8 mouse cellular contexts compared by ENCODE assay signal in the genomic region with DNA sequence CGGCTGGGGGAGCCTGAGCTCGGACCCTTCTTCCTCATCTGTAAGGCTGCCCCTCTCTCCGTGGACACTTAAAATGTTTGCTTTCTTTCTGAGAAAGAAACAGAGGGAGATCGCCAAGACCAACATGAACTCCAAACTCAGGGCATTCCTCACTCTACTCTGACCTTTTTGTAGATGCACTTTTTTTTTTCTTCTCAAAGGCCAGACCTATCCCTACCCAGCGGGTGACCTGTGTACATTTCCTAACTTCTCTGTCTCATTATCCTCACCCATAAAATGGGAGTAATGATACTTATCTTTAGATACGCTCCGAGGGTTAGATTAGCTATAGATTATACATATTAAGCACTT.
DNase-seq lines count a peak whose midpoint lies in the region; ATAC-seq and TF ChIP-seq lines count a peak whose summit lies in the region.

No protein-coding gene starts in this region.

- peak overlapping the region; percentile 78 for H3K4me2 ChIP-seq in heart, embryonic 11.5 days

- no peaks in the 10 kb centered on the region for H3K27me3 ChIP-seq in heart, embryonic 11.5 days (ENCODE audit: control insufficient read depth, insufficient read depth, low read length)
- no peaks in the 10 kb centered on the region for H3K27me3 ChIP-seq in ES-Bruce4 (ENCODE audit: control insufficient read depth, insufficient read depth, low read length, poor library complexity, severe bottlenecking)
- no peaks in the 10 kb centered on the region for H3K27me3 ChIP-seq in hindbrain, embryonic 10.5 days (ENCODE audit: insufficient read depth, poor library complexity, severe bottlenecking)
- no peaks in the 10 kb centered on the region for H3K27me3 ChIP-seq in megakaryocyte, embryonic 14.5 days (replicated peaks)

- H3K4me3 ChIP-seq in heart, embryonic 11.5 days (ENCODE audit: low read depth, low read length) = peak overlapping the region; percentile 54
- H3K4me3 ChIP-seq in ES-Bruce4 (ENCODE audit: low read depth, low read length) = peak overlapping the region; percentile 75
- H3K4me3 ChIP-seq in hindbrain, embryonic 10.5 days = peak overlapping the region; percentile 68
- H3K4me3 ChIP-seq in megakaryocyte, embryonic 14.5 days (replicated peaks) = peak overlapping the region; percentile 93

- DNase-seq in heart, adult 8-10 months (ENCODE audit: low spot score) = no peak
- no peak for DNase-seq in hindbrain, embryonic 10.5 days (ENCODE audit: low spot score)
- no peak for DNase-seq in embryo, embryonic 10 days (ENCODE audit: low spot score)
- DNase-seq in cerebellum, adult 8-10 months = no peak
- no peak for DNase-seq in kidney, postnatal 36 days

- TF ChIP-seq EP300 in ES-Bruce4 (IDR thresholded peaks at IDR 0.05; ENCODE audit: insufficient read depth, low read depth, low read length) = no peak

- H3K36me3 ChIP-seq in heart, embryonic 11.5 days (ENCODE audit: control insufficient read depth, insufficient read depth, low read length) = no peaks in the 10 kb centered on the region
- H3K36me3 ChIP-seq in ES-Bruce4 (ENCODE audit: control insufficient read depth, insufficient read depth, low read length, poor library complexity, severe bottlenecking) = no peaks in the 10 kb centered on the region
- no peaks in the 10 kb centered on the region for H3K36me3 ChIP-seq in hindbrain, embryonic 10.5 days
- H3K36me3 ChIP-seq in megakaryocyte, embryonic 14.5 days (replicated peaks; ENCODE audit: low read length) = no peaks in the 10 kb centered on the region

- H3K9ac ChIP-seq in heart, embryonic 11.5 days (ENCODE audit: low read depth, low read length) = peak overlapping the region; percentile 81
- H3K9ac ChIP-seq in ES-Bruce4 (ENCODE audit: low read depth, poor library complexity, severe bottlenecking) = peak overlapping the region; percentile 71

- no peaks in the 10 kb centered on the region for H3K9me3 ChIP-seq in heart, embryonic 11.5 days (replicated peaks; ENCODE audit: control insufficient read depth, low read length)
- H3K9me3 ChIP-seq in ES-Bruce4 (replicated peaks; ENCODE audit: control insufficient read depth, insufficient read depth, low read length, poor library complexity, severe bottlenecking) = peaks cover 6% of the 10 kb centered on the region; the same call in 1 of the 2 replicates
- no peaks in the 10 kb centered on the region for H3K9me3 ChIP-seq in hindbrain, embryonic 10.5 days
- no peaks in the 10 kb centered on the region for H3K9me3 ChIP-seq in megakaryocyte, embryonic 14.5 days

- no peak for TF ChIP-seq CTCF in ES-Bruce4 (IDR thresholded peaks at IDR 0.05; ENCODE audit: low read depth, low read length)

- peak overlapping the region; percentile 86 for H3K27ac ChIP-seq in heart, embryonic 11.5 days (ENCODE audit: low read depth, low read length)
- peak overlapping the region; percentile 86 for H3K27ac ChIP-seq in ES-Bruce4 (ENCODE audit: insufficient read depth, low read length)
- H3K27ac ChIP-seq in hindbrain, embryonic 10.5 days = peak overlapping the region; percentile 94

- no peak for TF ChIP-seq POLR2A in ES-Bruce4 (IDR thresholded peaks at IDR 0.05; ENCODE audit: insufficient read depth, low read length)

- ATAC-seq in heart, embryonic 11.5 days (replicated peaks; ENCODE audit: insufficient number of reproducible peaks, low FRiP score, low TSS enrichment) = no peak; the same call in 1 of the 2 replicates

- WGBS in heart, embryonic 11.5 days (ENCODE audit: insufficient replicate concordance) = 25% methylated on average over 7 of the region's 7 CpGs
- 26% methylated on average over 7 of the region's 7 CpGs for WGBS in hindbrain, embryonic 10.5 days

- peaks cover 18% of the 10 kb centered on the region for H3K4me1 ChIP-seq in heart, embryonic 11.5 days (ENCODE audit: control insufficient read depth, insufficient read depth, low read length)
- peaks cover 4% of the 10 kb centered on the region for H3K4me1 ChIP-seq in ES-Bruce4 (ENCODE audit: control insufficient read depth, insufficient read depth, low read length)
- H3K4me1 ChIP-seq in hindbrain, embryonic 10.5 days (replicated peaks) = peaks cover 26% of the 10 kb centered on the region
- peaks cover 80% of the 10 kb centered on the region for H3K4me1 ChIP-seq in megakaryocyte, embryonic 14.5 days
